Mouse (Mus musculus): ENCODE results near the gene Pmpcb. TPM values are rescaled to one million over a fixed set of nuclear protein-coding genes. Genes with fewer than 3 reads are reported as not detected.
"Not testable (repeated sequence)": the region's sequence is repeated elsewhere in the genome, so short reads cannot be mapped to it uniquely, and the experiment has no call there.

The Pmpcb gene
- total and polyA plus RNA-seq, 2 experiments from 2014 or later = 68.6 to 94.9 TPM

- no peaks in the 10 kb centered on the region for H3K27me3 ChIP-seq (ENCODE audit: insufficient read depth, low read length)
- H3K9me3 ChIP-seq (ENCODE audit: low read length) = no peaks in the 10 kb centered on the region
- ATAC-seq (peak; percentile 99), DNase-seq (peak; percentile 98)
- WGBS = under 1% methylated on average over 57 of the region's 59 CpGs
- no peak for TF ChIP-seq CTCF (IDR thresholded peaks at IDR 0.05; ENCODE audit: low read depth)
- H3K9ac ChIP-seq = peak within 1 kb of the TSS; percentile 87
- peak within 1 kb of the TSS; percentile 66 for H3K4me3 ChIP-seq (ENCODE audit: low read depth, low read length)
- no peaks in the 10 kb centered on the region for H3K4me1 ChIP-seq (ENCODE audit: insufficient read depth)
- H3K27ac ChIP-seq (ENCODE audit: low read depth, low read length) = peak within 1 kb of the TSS; percentile 98
- H3K4me2 ChIP-seq (ENCODE audit: low read depth) = peak within 1 kb of the TSS; percentile 71
- no peaks in the 10 kb centered on the region for H3K36me3 ChIP-seq (ENCODE audit: insufficient read depth)
Measured at GRCm38 (mm10) chr5:21701351-21702008, 35.5 kb upstream of the Pmpcb start, which contains the start of gene Napepld. TSS of gene Napepld (minus strand) at chr5:21701396.

GRCm38 (mm10) chr5:21702009-21702364 is 35.0 kb upstream of the Pmpcb start:
- Histone ChIP-seq H3K4me2 (ENCODE audit: low read depth) (peak overlapping the region; percentile 71), H3K4me1 (ENCODE audit: insufficient read depth) (no peaks in the 10 kb centered on the region), H3K36me3 (ENCODE audit: insufficient read depth) (no peaks in the 10 kb centered on the region), H3K27me3 (ENCODE audit: insufficient read depth, low read length) (no peaks in the 10 kb centered on the region), H3K9ac (peak overlapping the region; percentile 87), H3K4me3 (ENCODE audit: low read depth, low read length) (peak overlapping the region; percentile 66), H3K27ac (ENCODE audit: low read depth, low read length) (peak overlapping the region; percentile 98), H3K9me3 (ENCODE audit: low read length) (no peaks in the 10 kb centered on the region)
- TF ChIP-seq CTCF (IDR thresholded peaks at IDR 0.05; ENCODE audit: low read depth) = no peak
- DNase-seq (no peak), ATAC-seq (no peak)
- 42% methylated on average over 2 of the region's 2 CpGs for WGBS

- DNase-seq (no peak), ATAC-seq (no peak)
- no peak overlapping the region for H3K9ac ChIP-seq
- H3K9me3 ChIP-seq (ENCODE audit: low read length) = no peaks in the 10 kb centered on the region
- no peak overlapping the region for H3K27ac ChIP-seq (ENCODE audit: low read depth, low read length)
- WGBS = 85% methylated on average over 6 of the region's 6 CpGs
- TF ChIP-seq CTCF (IDR thresholded peaks at IDR 0.05; ENCODE audit: low read depth) = no peak
- H3K4me2 ChIP-seq (ENCODE audit: low read depth) = no peak overlapping the region
- H3K4me1 ChIP-seq (ENCODE audit: insufficient read depth) = no peaks in the 10 kb centered on the region
- no peak overlapping the region for H3K4me3 ChIP-seq (ENCODE audit: low read depth, low read length)
- no peaks in the 10 kb centered on the region for H3K36me3 ChIP-seq (ENCODE audit: insufficient read depth)
- H3K27me3 ChIP-seq (ENCODE audit: insufficient read depth, low read length) = no peaks in the 10 kb centered on the region
Measured at GRCm38 (mm10) chr5:21702873-21703475, 34.0 kb upstream of the Pmpcb start.

- no peak for TF ChIP-seq CTCF (IDR thresholded peaks at IDR 0.05; ENCODE audit: low read depth)
- no peak for ATAC-seq
- Histone ChIP-seq H3K4me2 (ENCODE audit: low read depth) (no peak overlapping the region), H3K36me3 (ENCODE audit: insufficient read depth) (no peaks in the 10 kb centered on the region), H3K27me3 (ENCODE audit: insufficient read depth, low read length) (no peaks in the 10 kb centered on the region), H3K9ac (no peak overlapping the region), H3K4me3 (ENCODE audit: low read depth, low read length) (no peak overlapping the region), H3K27ac (ENCODE audit: low read depth, low read length) (no peak overlapping the region), H3K9me3 (ENCODE audit: low read length) (no peaks in the 10 kb centered on the region), H3K4me1 (ENCODE audit: insufficient read depth) (no peaks in the 10 kb centered on the region)
- DNase-seq = no peak
- 80% methylated on average over 3 of the region's 3 CpGs for WGBS
Measured at GRCm38 (mm10) chr5:21703708-21704107, 33.2 kb upstream of the Pmpcb start.

GRCm38 (mm10) chr5:21706546-21706945 is 30.4 kb upstream of the Pmpcb start:
- 85% methylated on average over 4 of the region's 4 CpGs for WGBS
- Histone ChIP-seq H3K36me3 (ENCODE audit: insufficient read depth) (no peaks in the 10 kb centered on the region), H3K27ac (ENCODE audit: low read depth, low read length) (no peak overlapping the region), H3K27me3 (ENCODE audit: insufficient read depth, low read length) (no peaks in the 10 kb centered on the region), H3K9ac (no peak overlapping the region), H3K4me2 (ENCODE audit: low read depth) (no peak overlapping the region), H3K4me3 (ENCODE audit: low read depth, low read length) (no peak overlapping the region), H3K4me1 (ENCODE audit: insufficient read depth) (no peaks in the 10 kb centered on the region), H3K9me3 (ENCODE audit: low read length) (no peaks in the 10 kb centered on the region)
- ATAC-seq (no peak), DNase-seq (no peak)
- no peak for TF ChIP-seq CTCF (IDR thresholded peaks at IDR 0.05; ENCODE audit: low read depth)

GRCm38 (mm10) chr5:21708011-21708410 is 28.9 kb upstream of the Pmpcb start:
- H3K9me3 ChIP-seq (ENCODE audit: low read length); H3K4me1 ChIP-seq (ENCODE audit: insufficient read depth); DNase-seq; H3K4me3 ChIP-seq (ENCODE audit: low read depth, low read length); H3K27me3 ChIP-seq (ENCODE audit: insufficient read depth, low read length); ATAC-seq; H3K27ac ChIP-seq (ENCODE audit: low read depth, low read length); H3K4me2 ChIP-seq (ENCODE audit: low read depth); H3K9ac ChIP-seq; H3K36me3 ChIP-seq (ENCODE audit: insufficient read depth): not testable (repeated sequence)
- 77% methylated on average over 8 of the region's 8 CpGs for WGBS

- 67% methylated on average over 13 of the region's 13 CpGs for WGBS
- Histone ChIP-seq H3K27me3 (ENCODE audit: insufficient read depth, low read length) (no peaks in the 10 kb centered on the region), H3K4me1 (ENCODE audit: insufficient read depth) (no peaks in the 10 kb centered on the region), H3K36me3 (ENCODE audit: insufficient read depth) (no peaks in the 10 kb centered on the region), H3K9ac (no peak overlapping the region), H3K4me3 (ENCODE audit: low read depth, low read length) (no peak overlapping the region), H3K27ac (ENCODE audit: low read depth, low read length) (no peak overlapping the region), H3K9me3 (ENCODE audit: low read length) (no peaks in the 10 kb centered on the region), H3K4me2 (ENCODE audit: low read depth) (no peak overlapping the region)
- DNase-seq (no peak), ATAC-seq (no peak)
- no peak for TF ChIP-seq CTCF (IDR thresholded peaks at IDR 0.05; ENCODE audit: low read depth)
Measured at GRCm38 (mm10) chr5:21712127-21712715, 24.7 kb upstream of the Pmpcb start.

Data from forebrain, postnatal 0 days (tissue).